Mouse (Mus musculus): ENCODE data around the gene Fam229a. TPM values are rescaled to one million over a fixed set of nuclear protein-coding genes. Genes with fewer than 3 reads are reported as not detected.

Fam229a gene
- polyA plus RNA-seq, 1 experiment from 2014 or later: not detected

Other genes with a start within 250 kb of the Fam229a start
- 8.9 and 10.0 TPM in 2 replicates for gene C77080, start 229.8 kb upstream of the Fam229a start, polyA plus RNA-seq (2015; fragmentation: Nextera tagmentation; extraction: Ambion mirVana)
- gene Sync, start 203.6 kb upstream of the Fam229a start, polyA plus RNA-seq (2015; fragmentation: Nextera tagmentation; extraction: Ambion mirVana): 4.9 and 6.9 TPM in 2 replicates
- gene Rbbp4, start 155.8 kb upstream of the Fam229a start, polyA plus RNA-seq (2015; fragmentation: Nextera tagmentation; extraction: Ambion mirVana): 325 and 329 TPM in 2 replicates
- 36.6 and 41.2 TPM in 2 replicates for gene Zbtb8os, start 155.5 kb upstream of the Fam229a start, polyA plus RNA-seq (2015; fragmentation: Nextera tagmentation; extraction: Ambion mirVana)
- gene Zbtb8a, start 113.1 kb upstream of the Fam229a start, polyA plus RNA-seq (2015; fragmentation: Nextera tagmentation; extraction: Ambion mirVana): 12.8 and 14.1 TPM in 2 replicates
- 1.2 and 1.3 TPM in 2 replicates for gene Zbtb8b, start 50.3 kb upstream of the Fam229a start, polyA plus RNA-seq (2015; fragmentation: Nextera tagmentation; extraction: Ambion mirVana)
- gene Bsdc1, start 29.6 kb upstream of the Fam229a start, polyA plus RNA-seq (2015; fragmentation: Nextera tagmentation; extraction: Ambion mirVana): 31.2 and 32.4 TPM in 2 replicates
- not detected in 2 replicates for gene Tssk3, start 168 bp upstream of the Fam229a start, polyA plus RNA-seq (2015; fragmentation: Nextera tagmentation; extraction: Ambion mirVana)
- gene Marcksl1, start 22.4 kb downstream of the Fam229a start, polyA plus RNA-seq (2015; fragmentation: Nextera tagmentation; extraction: Ambion mirVana): 610 and 641 TPM in 2 replicates
- 200 and 207 TPM in 2 replicates for gene Hdac1, start 51.5 kb downstream of the Fam229a start, polyA plus RNA-seq (2015; fragmentation: Nextera tagmentation; extraction: Ambion mirVana)
- 5.5 and 6.8 TPM in 2 replicates for gene Lck, start 82.5 kb downstream of the Fam229a start, polyA plus RNA-seq (2015; fragmentation: Nextera tagmentation; extraction: Ambion mirVana)
- 6.7 and 7.5 TPM in 2 replicates for gene Fam167b, start 87.4 kb downstream of the Fam229a start, polyA plus RNA-seq (2015; fragmentation: Nextera tagmentation; extraction: Ambion mirVana)
- 270 and 284 TPM in 2 replicates for gene Eif3i, start 109.5 kb downstream of the Fam229a start, polyA plus RNA-seq (2015; fragmentation: Nextera tagmentation; extraction: Ambion mirVana)
- 197 and 210 TPM in 2 replicates for gene Tmem234, start 109.5 kb downstream of the Fam229a start, polyA plus RNA-seq (2015; fragmentation: Nextera tagmentation; extraction: Ambion mirVana)
- 3.4 and 3.7 TPM in 2 replicates for gene Dcdc2b, start 123.1 kb downstream of the Fam229a start, polyA plus RNA-seq (2015; fragmentation: Nextera tagmentation; extraction: Ambion mirVana)
- gene Iqcc, start 127.9 kb downstream of the Fam229a start, polyA plus RNA-seq (2015; fragmentation: Nextera tagmentation; extraction: Ambion mirVana): 31.8 and 34.1 TPM in 2 replicates
- gene Ccdc28b, start 132.8 kb downstream of the Fam229a start, polyA plus RNA-seq (2015; fragmentation: Nextera tagmentation; extraction: Ambion mirVana): 63.3 and 66.7 TPM in 2 replicates
- gene Txlna, start 149.9 kb downstream of the Fam229a start, polyA plus RNA-seq (2015; fragmentation: Nextera tagmentation; extraction: Ambion mirVana): 88.0 and 91.4 TPM in 2 replicates
- gene Kpna6, start 181.6 kb downstream of the Fam229a start, polyA plus RNA-seq (2015; fragmentation: Nextera tagmentation; extraction: Ambion mirVana): 15.3 and 16.3 TPM in 2 replicates
- gene Tmem39b, start 205.6 kb downstream of the Fam229a start, polyA plus RNA-seq (2015; fragmentation: Nextera tagmentation; extraction: Ambion mirVana): 13.5 and 15.0 TPM in 2 replicates

All from embryonic facial prominence, embryonic 15.5 days (tissue).